Mouse (Mus musculus) cerebral cortex, adult 2 months (tissue): ENCODE measurements around the gene Sema3f.

Experiments
- WGBS: fragments of 180-500 bp; shearing (Covaris S2); methylation state at CpG from one replicate; pipeline ENCODE4 v1.1.7; 2018; 5-methylcytosine and 5-hydroxymethylcytosine counted together

Sema3f gene

GRCm38 (mm10) chr9:107692785-107693184 lies 17.5 kb downstream of the Sema3f start:
- 64% methylated on average over 5 of the region's 5 CpGs for WGBS

- WGBS = 85% methylated on average over 8 of the region's 8 CpGs
Measured at GRCm38 (mm10) chr9:107690391-107690790, 19.9 kb downstream of the Sema3f start.

- 85% methylated on average over 7 of the region's 7 CpGs for WGBS
Measured at GRCm38 (mm10) chr9:107688939-107689338, 21.3 kb downstream of the Sema3f start.

- WGBS = 97% methylated on average over 5 of the region's 5 CpGs
Measured at GRCm38 (mm10) chr9:107688415-107688814, 21.9 kb downstream of the Sema3f start.

GRCm38 (mm10) chr9:107685231-107685981 lies 24.9 kb downstream of the Sema3f start:
- 53% methylated on average over 17 of the region's 17 CpGs for WGBS

GRCm38 (mm10) chr9:107682405-107682804 lies 27.9 kb downstream of the Sema3f start:
- 89% methylated on average over 20 of the region's 20 CpGs for WGBS

GRCm38 (mm10) chr9:107679501-107679900 lies 30.8 kb downstream of the Sema3f start, which contains the start of gene Gnat1:
Gene Gnat1 (minus strand): TSS chr9:107679712.
- WGBS = 55% methylated on average over 5 of the region's 5 CpGs

GRCm38 (mm10) chr9:107678861-107679260 lies 31.4 kb downstream of the Sema3f start:
- 97% methylated on average over 2 of the region's 2 CpGs for WGBS

- WGBS = 39% methylated on average over 14 of the region's 14 CpGs
Measured at GRCm38 (mm10) chr9:107677819-107678526, 32.3 kb downstream of the Sema3f start.

- 16% methylated on average over 17 of the region's 17 CpGs for whole genome bisulfite sequencing
Measured at GRCm38 (mm10) chr9:107677091-107677784, 33.0 kb downstream of the Sema3f start.

- WGBS = 1% methylated on average over 25 of the region's 25 CpGs
Measured at GRCm38 (mm10) chr9:107676302-107676701, 34.0 kb downstream of the Sema3f start.

- WGBS = 2% methylated on average over 39 of the region's 39 CpGs
Measured at GRCm38 (mm10) chr9:107675671-107676301, 34.5 kb downstream of the Sema3f start.

- WGBS = 86% methylated on average over 9 of the region's 9 CpGs
Measured at GRCm38 (mm10) chr9:107674609-107675429, 35.5 kb downstream of the Sema3f start.

- WGBS = 88% methylated on average over 5 of the region's 5 CpGs
Measured at GRCm38 (mm10) chr9:107670259-107670658, 40.0 kb downstream of the Sema3f start.

- WGBS = 96% methylated on average over 9 of the region's 9 CpGs
Measured at GRCm38 (mm10) chr9:107669480-107669945, 40.8 kb downstream of the Sema3f start, which contains the start of gene Slc38a3. Gene Slc38a3 (minus strand): TSS chr9:107669530.

- 94% methylated on average over 3 of the region's 3 CpGs for WGBS
Measured at GRCm38 (mm10) chr9:107668916-107669315, 41.4 kb downstream of the Sema3f start.

- 63% methylated on average over 8 of the region's 8 CpGs for WGBS
Measured at GRCm38 (mm10) chr9:107668011-107668410, 42.3 kb downstream of the Sema3f start.

GRCm38 (mm10) chr9:107667219-107667618 lies 43.1 kb downstream of the Sema3f start:
- WGBS = under 1% methylated on average over 24 of the region's 24 CpGs

- 1% methylated on average over 30 of the region's 30 CpGs for WGBS
Measured at GRCm38 (mm10) chr9:107666751-107667205, 43.5 kb downstream of the Sema3f start.

- WGBS = 68% methylated on average over 7 of the region's 7 CpGs
Measured at GRCm38 (mm10) chr9:107665308-107665707, 45.0 kb downstream of the Sema3f start.

GRCm38 (mm10) chr9:107663525-107663924 lies 46.8 kb downstream of the Sema3f start:
- WGBS = 62% methylated on average over 9 of the region's 9 CpGs
